Mouse (Mus musculus): Measurements from ENCODE around the gene Pfdn5. TPM values are rescaled to one million over a fixed set of nuclear protein-coding genes. Genes with fewer than 3 reads are reported as not detected.

Pfdn5 gene
- polyA plus RNA-seq, 1 experiment from 2014 or later = 254 TPM

- DNase-seq (ENCODE audit: low spot score) = peak; percentile 79
- H3K27ac ChIP-seq (ENCODE audit: low read depth, low read length) = peak overlapping the region; percentile 66; the same call in 1 of the 2 replicates
Measured at GRCm38 (mm10) chr15:102376453-102377162, 50.7 kb downstream of the Pfdn5 start.

GRCm38 (mm10) chr15:102377163-102377543 is 51.2 kb downstream of the Pfdn5 start:
- WGBS = under 1% methylated on average over 7 of the region's 7 CpGs

More at GRCm38 (mm10) chr15:102376453-102377162, 50.7 kb downstream of the Pfdn5 start:
- Histone ChIP-seq H3K9me3 (ENCODE audit: control insufficient read depth, low read length) (no peaks in the 10 kb centered on the region), H3K4me1 (replicated peaks; ENCODE audit: control insufficient read depth, insufficient read depth, low read length) (peaks cover 14% of the 10 kb centered on the region), H3K4me2 (peak overlapping the region; percentile 99), H3K27me3 (replicated peaks; ENCODE audit: control insufficient read depth, insufficient read depth, low read length) (peaks cover 4% of the 10 kb centered on the region), H3K4me3 (ENCODE audit: low read depth, low read length) (peak overlapping the region; percentile 68), H3K9ac (ENCODE audit: low read depth, low read length) (peak overlapping the region; percentile 59), H3K36me3 (ENCODE audit: control insufficient read depth, insufficient read depth, low read length) (no peaks in the 10 kb centered on the region)
- WGBS = under 1% methylated on average over 41 of the region's 43 CpGs
- peak; percentile 83 for ATAC-seq (replicated peaks; ENCODE audit: low FRiP score)

GRCm38 (mm10) chr15:102377810-102378262 is 51.9 kb downstream of the Pfdn5 start:
- peak overlapping the region; percentile 68; the same call in 1 of the 2 replicates for H3K4me3 ChIP-seq (ENCODE audit: low read depth, low read length)
- 7% methylated on average over 10 of the region's 10 CpGs for WGBS
- no peaks in the 10 kb centered on the region for H3K9me3 ChIP-seq (ENCODE audit: control insufficient read depth, low read length)
- no peak overlapping the region; the same call in 1 of the 2 replicates for H3K27ac ChIP-seq (ENCODE audit: low read depth, low read length)
- DNase-seq (ENCODE audit: low spot score) (no peak), ATAC-seq (replicated peaks; ENCODE audit: low FRiP score) (no peak)
- H3K27me3 ChIP-seq (replicated peaks; ENCODE audit: control insufficient read depth, insufficient read depth, low read length) = no peaks in the 10 kb centered on the region
- peak overlapping the region; percentile 37; the same call in 1 of the 2 replicates for H3K9ac ChIP-seq (ENCODE audit: low read depth, low read length)
- H3K4me2 ChIP-seq = peak overlapping the region; percentile 99
- H3K4me1 ChIP-seq (replicated peaks; ENCODE audit: control insufficient read depth, insufficient read depth, low read length) = peaks cover 18% of the 10 kb centered on the region
- H3K36me3 ChIP-seq (ENCODE audit: control insufficient read depth, insufficient read depth, low read length) = no peaks in the 10 kb centered on the region

More at GRCm38 (mm10) chr15:102377163-102377543, 51.2 kb downstream of the Pfdn5 start:
- no peaks in the 10 kb centered on the region for H3K36me3 ChIP-seq (ENCODE audit: control insufficient read depth, insufficient read depth, low read length)
- DNase-seq (ENCODE audit: low spot score) (peak; percentile 89), ATAC-seq (replicated peaks; ENCODE audit: low FRiP score) (peak; percentile 81)
- H3K27me3 ChIP-seq (replicated peaks; ENCODE audit: control insufficient read depth, insufficient read depth, low read length) = no peaks in the 10 kb centered on the region
- no peaks in the 10 kb centered on the region for H3K9me3 ChIP-seq (ENCODE audit: control insufficient read depth, low read length)
- peak overlapping the region; percentile 99 for H3K4me2 ChIP-seq
- peak overlapping the region; percentile 59 for H3K9ac ChIP-seq (ENCODE audit: low read depth, low read length)
- peak overlapping the region; percentile 66; the same call in 1 of the 2 replicates for H3K27ac ChIP-seq (ENCODE audit: low read depth, low read length)
- peaks cover 18% of the 10 kb centered on the region for H3K4me1 ChIP-seq (replicated peaks; ENCODE audit: control insufficient read depth, insufficient read depth, low read length)
- peak overlapping the region; percentile 68 for H3K4me3 ChIP-seq (ENCODE audit: low read depth, low read length)

Other genes with a start within 250 kb of the Pfdn5 start
- 13.2 and 17.8 TPM in 2 replicates for gene Tns2, start 225.7 kb upstream of the Pfdn5 start, polyA plus RNA-seq (2014; fragmentation: Nextera tagmentation; extraction: Ambion mirVana)
- gene Spryd3, start 189.9 kb upstream of the Pfdn5 start, polyA plus RNA-seq (2014; fragmentation: Nextera tagmentation; extraction: Ambion mirVana) = 15.1 and 18.7 TPM in 2 replicates
- 0.77 and 1.1 TPM in 2 replicates for gene Igfbp6, start 181.8 kb upstream of the Pfdn5 start, polyA plus RNA-seq (2014; fragmentation: Nextera tagmentation; extraction: Ambion mirVana)
- 31.4 and 36.2 TPM in 2 replicates for gene Soat2, start 175.6 kb upstream of the Pfdn5 start, polyA plus RNA-seq (2014; fragmentation: Nextera tagmentation; extraction: Ambion mirVana)
- 38.1 and 38.3 TPM in 2 replicates for gene Zfp740, start 122.9 kb upstream of the Pfdn5 start, polyA plus RNA-seq (2014; fragmentation: Nextera tagmentation; extraction: Ambion mirVana)
- 33.3 and 35.1 TPM in 2 replicates for gene Csad, start 121.4 kb upstream of the Pfdn5 start, polyA plus RNA-seq (2014; fragmentation: Nextera tagmentation; extraction: Ambion mirVana)
- 3.9 and 4.1 TPM in 2 replicates for gene Itgb7, start 94.2 kb upstream of the Pfdn5 start, polyA plus RNA-seq (2014; fragmentation: Nextera tagmentation; extraction: Ambion mirVana)
- gene Rarg, start 68.6 kb upstream of the Pfdn5 start, polyA plus RNA-seq (2014; fragmentation: Nextera tagmentation; extraction: Ambion mirVana) = 11.1 and 11.5 TPM in 2 replicates
- gene Gm9918, start 55.6 kb upstream of the Pfdn5 start, polyA plus RNA-seq (2014; fragmentation: Nextera tagmentation; extraction: Ambion mirVana) = 0.13 TPM in 1 of 2 replicates, not detected in the other
- gene Mfsd5, start 46.7 kb upstream of the Pfdn5 start, polyA plus RNA-seq (2014; fragmentation: Nextera tagmentation; extraction: Ambion mirVana) = 58.8 and 60.7 TPM in 2 replicates
- gene Espl1, start 29.9 kb upstream of the Pfdn5 start, polyA plus RNA-seq (2014; fragmentation: Nextera tagmentation; extraction: Ambion mirVana) = 50.6 and 54.2 TPM in 2 replicates
- gene Myg1, start 5.6 kb downstream of the Pfdn5 start, polyA plus RNA-seq (2014; fragmentation: Nextera tagmentation; extraction: Ambion mirVana) = 97.0 and 104 TPM in 2 replicates
- 99.3 and 108 TPM in 2 replicates for gene Aaas, start 24.7 kb downstream of the Pfdn5 start, polyA plus RNA-seq (2014; fragmentation: Nextera tagmentation; extraction: Ambion mirVana)
- 0.57 and 1.5 TPM in 2 replicates for gene Sp7, start 41.1 kb downstream of the Pfdn5 start, polyA plus RNA-seq (2014; fragmentation: Nextera tagmentation; extraction: Ambion mirVana)
- 9.7 and 10.6 TPM in 2 replicates for gene Sp1, start 80.0 kb downstream of the Pfdn5 start, polyA plus RNA-seq (2014; fragmentation: Nextera tagmentation; extraction: Ambion mirVana)
- gene Amhr2, start 119.3 kb downstream of the Pfdn5 start, polyA plus RNA-seq (2014; fragmentation: Nextera tagmentation; extraction: Ambion mirVana) = 1.1 and 1.6 TPM in 2 replicates
- 155 and 157 TPM in 2 replicates for gene Prr13, start 132.9 kb downstream of the Pfdn5 start, polyA plus RNA-seq (2014; fragmentation: Nextera tagmentation; extraction: Ambion mirVana)
- gene Pcbp2, start 144.4 kb downstream of the Pfdn5 start, polyA plus RNA-seq (2014; fragmentation: Nextera tagmentation; extraction: Ambion mirVana) = 187 and 220 TPM in 2 replicates
- not detected in 2 replicates for gene Gm10337, start 177.6 kb downstream of the Pfdn5 start, polyA plus RNA-seq (2014; fragmentation: Nextera tagmentation; extraction: Ambion mirVana)
- gene Map3k12, start 190.9 kb downstream of the Pfdn5 start, polyA plus RNA-seq (2014; fragmentation: Nextera tagmentation; extraction: Ambion mirVana) = 7.7 and 7.9 TPM in 2 replicates
- 96.7 and 105 TPM in 2 replicates for gene Tarbp2, start 192.1 kb downstream of the Pfdn5 start, polyA plus RNA-seq (2014; fragmentation: Nextera tagmentation; extraction: Ambion mirVana)
- 0.86 and 1.2 TPM in 2 replicates for gene Npff, start 198.8 kb downstream of the Pfdn5 start, polyA plus RNA-seq (2014; fragmentation: Nextera tagmentation; extraction: Ambion mirVana)